Mouse (Mus musculus) layer of hippocampus, adult 9-10 months (tissue): ENCODE data around the gene Gm3336.
A peak's percentile ranks its signal among the peaks of the same experiment; 100 is the strongest.

Source experiments
- DNase-seq: peaks from one replicate; pipeline ENCODE4 v3.0.0; 2022; ENCODE audit warnings: low spot score

Gene Gm3336

GRCm38 (mm10) chr8:70718297-70718696 is at the start of gene Gm3336:
Gm3336 (plus strand) TSS chr8:70718543.
- DNase-seq: no peak

- no peak for DNase-seq
Observed at GRCm38 (mm10) chr8:70671615-70672324, 46.6 kb upstream of the Gm3336 start.

GRCm38 (mm10) chr8:70672325-70673078 is 45.8 kb upstream of the Gm3336 start:
- no peak for DNase-seq

- DNase-seq: peak; percentile 99
Observed at GRCm38 (mm10) chr8:70673079-70673856, 45.1 kb upstream of the Gm3336 start, which contains the start of gene Lsm4. Lsm4 (plus strand) TSS chr8:70673248.

GRCm38 (mm10) chr8:70674109-70674508 is 44.2 kb upstream of the Gm3336 start:
- DNase-seq: no peak

- no peak for DNase-seq
Observed at GRCm38 (mm10) chr8:70674716-70675115, 43.6 kb upstream of the Gm3336 start.

- DNase-seq: no peak
Observed at GRCm38 (mm10) chr8:70675336-70675735, 43.0 kb upstream of the Gm3336 start.

GRCm38 (mm10) chr8:70677451-70678080 is 40.8 kb upstream of the Gm3336 start:
- DNase-seq: no peak

GRCm38 (mm10) chr8:70678679-70679078 is 39.7 kb upstream of the Gm3336 start:
- no peak for DNase-seq

GRCm38 (mm10) chr8:70679404-70679803 is 38.9 kb upstream of the Gm3336 start:
- DNase-seq: no peak

- DNase-seq: no peak
Observed at GRCm38 (mm10) chr8:70680039-70680438, 38.3 kb upstream of the Gm3336 start.

GRCm38 (mm10) chr8:70681410-70681809 is 36.9 kb upstream of the Gm3336 start:
- DNase-seq: no peak

- no peak for DNase-seq
Observed at GRCm38 (mm10) chr8:70682193-70682592, 36.1 kb upstream of the Gm3336 start.

GRCm38 (mm10) chr8:70682692-70683091 is 35.7 kb upstream of the Gm3336 start:
- no peak for DNase-seq

GRCm38 (mm10) chr8:70684291-70684690 is 34.1 kb upstream of the Gm3336 start:
- DNase-seq: no peak

GRCm38 (mm10) chr8:70687576-70687975 is 30.8 kb upstream of the Gm3336 start:
- no peak for DNase-seq

GRCm38 (mm10) chr8:70688136-70688535 is 30.2 kb upstream of the Gm3336 start:
- no peak for DNase-seq

- DNase-seq: no peak
Observed at GRCm38 (mm10) chr8:70689892-70690390, 28.4 kb upstream of the Gm3336 start.

GRCm38 (mm10) chr8:70691230-70691629 is 27.1 kb upstream of the Gm3336 start:
- no peak for DNase-seq

GRCm38 (mm10) chr8:70691727-70692231 is 26.6 kb upstream of the Gm3336 start:
- no peak for DNase-seq

GRCm38 (mm10) chr8:70693636-70694035 is 24.7 kb upstream of the Gm3336 start:
- no peak for DNase-seq
